Mouse (Mus musculus) limb, embryonic 14.5 days (tissue): Measurements from ENCODE around the gene Sctr. TPM values are rescaled to one million over a fixed set of nuclear protein-coding genes. Genes with fewer than 3 reads are reported as not detected.
A peak's percentile ranks its signal among the peaks of the same experiment; 100 is the strongest.

Experiments used
- ATAC-seq: fragments of 200-750 bp; cut with Nextera tagmentation; 2 replicates; pipeline ENCODE4 v1.8.0; 2017; ENCODE audit warnings: low read depth, moderate number of reproducible peaks, moderate TSS enrichment; ENCODE audit not compliant: low FRiP score
- DNase-seq: peaks from one replicate; pipeline ENCODE4 v3.0.0-alpha.2; 2015; ENCODE audit warnings: low spot score
- H3K27ac ChIP-seq: fragments of 300-500 bp; sonication (generic); replicated peaks from 2 replicates; pipeline ENCODE4 v1.5.1; 2014; ENCODE audit warnings: low read depth, mild to moderate bottlenecking, low read length, moderate library complexity, mixed read lengths
- H3K27me3 ChIP-seq: fragments of 300-500 bp; sonication (generic); 2 replicates; pipeline ENCODE4 v1.6.1; 2014; ENCODE audit warnings: low read length, mixed read lengths; ENCODE audit not compliant: control insufficient read depth, insufficient read depth
- H3K36me3 ChIP-seq: fragments of 300-500 bp; sonication (generic); 2 replicates; pipeline ENCODE4 v1.6.1; 2014; ENCODE audit warnings: mild to moderate bottlenecking, low read length, moderate library complexity, mixed read lengths; ENCODE audit not compliant: control insufficient read depth, insufficient read depth
- H3K4me1 ChIP-seq: fragments of 300-500 bp; sonication (generic); 2 replicates; pipeline ENCODE4 v1.6.1; 2014; ENCODE audit warnings: antibody characterized with exemption, low read length, mixed read lengths; ENCODE audit not compliant: control insufficient read depth, insufficient read depth
- H3K4me2 ChIP-seq: fragments of 300-500 bp; sonication (generic); replicated peaks from 2 replicates; pipeline ENCODE4 v1.6.1; 2014; ENCODE audit warnings: low read depth, mild to moderate bottlenecking, low read length, moderate library complexity; ENCODE audit not compliant: severe bottlenecking
- H3K4me3 ChIP-seq: fragments of 300-500 bp; sonication (generic); replicated peaks from 2 replicates; pipeline ENCODE4 v1.5.1; 2014; ENCODE audit warnings: low read length
- H3K9ac ChIP-seq: fragments of 300-500 bp; sonication (generic); 2 replicates; pipeline ENCODE4 v1.6.1; 2014; ENCODE audit warnings: mild to moderate bottlenecking, low read depth, low read length, moderate library complexity; ENCODE audit not compliant: severe bottlenecking
- H3K9me3 ChIP-seq: fragments of 300-500 bp; sonication (generic); 2 replicates; pipeline ENCODE4 v1.6.1; 2016; ENCODE audit warnings: low read length; ENCODE audit not compliant: control insufficient read depth
- POLR2A ChIP-seq: fragments of 200-500 bp; IDR thresholded peaks from 2 replicates; pipeline ENCODE4 v1.8.0; 2012; ENCODE audit warnings: inconsistent platforms, mild to moderate bottlenecking, moderate library complexity, borderline replicate concordance; ENCODE audit not compliant: insufficient read depth, insufficient read length; ENCODE audit errors: extremely low read depth
- WGBS: fragments of 180-500 bp; shearing (Covaris S2); extraction: QIAGEN DNeasy Blood & Tissue Kit; methylation state at CpG from one replicate; pipeline ENCODE4 v1.1.7; 2014; 5-methylcytosine and 5-hydroxymethylcytosine counted together
- polyA plus RNA-seq, 2 experiments: library from polyadenylated mRNA; depleted of rRNA in 1 of 2; stranded (reverse) in 1 of 2; unstranded in 1 of 2; fragments of >200 nt; fragmentation: Nextera tagmentation in 1 of 2; extraction: Ambion mirVana in 1 of 2; gene quantifications; 2 replicates each; pipeline versions ENCODE4 v1.2.1 to v1.2.3; 2012 to 2014

Gene Sctr
- polyA plus RNA-seq, 2 experiments: 0.29 to 0.55 TPM

GRCm38 (mm10) chr1:120099483-120099882 lies 92.8 kb downstream of the Sctr start:
- Histone ChIP-seq H3K27me3 (no peaks in the 10 kb centered on the region), H3K36me3 (no peaks in the 10 kb centered on the region), H3K9ac (no peak overlapping the region), H3K27ac (no peak overlapping the region), H3K9me3 (no peaks in the 10 kb centered on the region), H3K4me3 (no peak overlapping the region), H3K4me1 (no peaks in the 10 kb centered on the region), H3K4me2 (no peak overlapping the region)
- TF ChIP-seq POLR2A: no peak
- no peak for ATAC-seq
- no peak for DNase-seq
- WGBS: 68% methylated on average over 6 of the region's 6 CpGs

- Histone ChIP-seq H3K27me3 (no peaks in the 10 kb centered on the region), H3K36me3 (no peaks in the 10 kb centered on the region), H3K4me3 (no peak overlapping the region), H3K4me2 (no peak overlapping the region), H3K9ac (no peak overlapping the region), H3K9me3 (no peaks in the 10 kb centered on the region), H3K27ac (no peak overlapping the region), H3K4me1 (no peaks in the 10 kb centered on the region)
- ATAC-seq (no peak), DNase-seq (no peak)
- no peak for TF ChIP-seq POLR2A
- 80% methylated on average over 8 of the region's 8 CpGs for WGBS
Observed at GRCm38 (mm10) chr1:120100456-120101226, 93.9 kb downstream of the Sctr start.

GRCm38 (mm10) chr1:120101227-120101609 lies 94.5 kb downstream of the Sctr start:
- Histone ChIP-seq H3K9ac (no peak overlapping the region), H3K4me3 (no peak overlapping the region), H3K9me3 (no peaks in the 10 kb centered on the region), H3K27ac (no peak overlapping the region), H3K4me1 (no peaks in the 10 kb centered on the region), H3K36me3 (no peaks in the 10 kb centered on the region), H3K4me2 (no peak overlapping the region), H3K27me3 (no peaks in the 10 kb centered on the region)
- DNase-seq: no peak
- 76% methylated on average over 3 of the region's 3 CpGs for WGBS
- ATAC-seq: no peak
- no peak for TF ChIP-seq POLR2A

DNA sequence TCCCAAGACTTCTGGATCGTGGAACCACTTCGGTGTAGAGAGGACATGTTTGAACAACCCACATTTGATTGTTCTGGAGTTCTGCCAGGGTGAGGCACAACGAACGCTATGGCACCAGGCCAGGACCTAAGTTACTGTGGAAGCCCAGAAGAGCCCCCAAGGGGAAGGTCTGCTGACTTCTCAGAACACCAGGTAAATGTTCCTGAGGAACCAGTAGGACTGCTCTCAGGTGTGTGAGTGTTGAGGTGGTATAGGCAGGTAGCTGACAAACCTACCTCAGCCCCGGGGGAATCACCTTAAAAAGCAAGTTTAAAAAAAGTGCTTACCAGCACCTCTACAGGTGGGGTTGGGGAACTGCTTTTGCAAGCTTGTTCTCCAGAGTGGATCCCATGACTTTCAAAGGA lies 98.9 kb downstream of the Sctr start:
- ATAC-seq (no peak), DNase-seq (peak; percentile 79)
- H3K36me3 ChIP-seq: no peaks in the 10 kb centered on the region
- H3K9me3 ChIP-seq: no peaks in the 10 kb centered on the region
- H3K4me1 ChIP-seq: no peaks in the 10 kb centered on the region
- no peak overlapping the region for H3K9ac ChIP-seq
- TF ChIP-seq POLR2A: no peak
- no peak overlapping the region for H3K4me3 ChIP-seq
- no peaks in the 10 kb centered on the region for H3K27me3 ChIP-seq
- no peak overlapping the region for H3K27ac ChIP-seq
- 62% methylated on average over 5 of the region's 5 CpGs for WGBS
- no peak overlapping the region for H3K4me2 ChIP-seq

DNA sequence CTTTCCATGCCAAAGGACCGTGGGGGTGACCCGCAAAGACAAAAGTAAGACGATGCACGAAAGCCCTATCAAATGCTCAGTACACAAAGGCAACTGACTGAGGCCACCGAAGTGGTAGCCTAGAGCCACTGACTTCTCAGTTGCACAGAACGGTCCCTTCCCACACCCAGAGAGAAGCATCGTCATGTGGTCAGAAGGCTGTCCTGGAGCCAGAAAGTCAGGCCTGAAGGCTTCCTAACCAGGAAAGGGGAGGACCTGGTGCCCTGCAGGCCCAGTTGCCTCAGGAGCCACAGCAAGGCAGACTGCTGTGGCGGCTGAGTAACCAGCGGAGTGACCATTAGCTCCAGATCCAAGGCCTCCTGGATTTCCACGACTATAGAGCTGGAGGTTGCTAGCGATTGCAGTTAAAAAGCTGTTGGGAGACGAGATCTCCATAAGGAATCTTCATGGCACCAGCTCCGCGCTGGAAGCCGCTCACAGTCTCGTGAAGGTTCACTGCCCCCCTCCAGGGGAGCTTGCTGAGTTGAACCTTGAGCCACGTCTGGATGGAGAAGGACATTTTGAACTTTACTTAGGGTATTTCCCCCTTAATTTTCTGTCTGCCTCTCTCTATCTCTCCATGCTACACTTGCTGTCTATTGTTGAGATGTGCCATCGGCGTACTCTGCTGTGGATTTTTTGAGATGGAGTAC lies 103.2 kb downstream of the Sctr start:
- no peak for ATAC-seq
- Histone ChIP-seq H3K9me3 (peaks cover 3% of the 10 kb centered on the region; the same call in 1 of the 2 replicates), H3K27ac (no peak overlapping the region), H3K27me3 (no peaks in the 10 kb centered on the region), H3K36me3 (peaks cover 24% of the 10 kb centered on the region), H3K4me3 (no peak overlapping the region), H3K9ac (no peak overlapping the region), H3K4me1 (no peaks in the 10 kb centered on the region), H3K4me2 (no peak overlapping the region)
- 85% methylated on average over 19 of the region's 19 CpGs for WGBS
- DNase-seq: no peak
- TF ChIP-seq POLR2A: no peak
